Mouse (Mus musculus) liver, embryonic 12.5 days (tissue): ENCODE data around the gene Cep112. TPM values are rescaled to one million over a fixed set of nuclear protein-coding genes. Genes with fewer than 3 reads are reported as not detected.
A peak's percentile ranks its signal among the peaks of the same experiment; 100 is the strongest.

ENCODE experiments used
- ATAC-seq: fragments of 200-750 bp; cut with Nextera tagmentation; 2 replicates; pipeline ENCODE4 v1.8.0; 2017; ENCODE audit warnings: moderate number of reproducible peaks, mild to moderate bottlenecking, moderate library complexity
- H3K27ac ChIP-seq: fragments of 300-500 bp; sonication (generic); 2 replicates; pipeline ENCODE4 v1.5.1; 2016; ENCODE audit warnings: mild to moderate bottlenecking
- H3K27me3 ChIP-seq: fragments of 300-500 bp; sonication (generic); replicated peaks from 2 replicates; pipeline ENCODE4 v1.6.1; 2016; ENCODE audit warnings: mild to moderate bottlenecking, moderate library complexity
- H3K36me3 ChIP-seq: fragments of 300-500 bp; sonication (generic); 2 replicates; pipeline ENCODE4 v1.6.1; 2016; ENCODE audit warnings: mild to moderate bottlenecking, moderate library complexity
- H3K4me1 ChIP-seq: fragments of 300-500 bp; sonication (generic); 2 replicates; pipeline ENCODE4 v1.6.1; 2016
- H3K4me2 ChIP-seq: fragments of 300-500 bp; sonication (generic); 2 replicates; pipeline ENCODE4 v1.6.1; 2016; ENCODE audit warnings: mild to moderate bottlenecking, moderate library complexity
- H3K4me3 ChIP-seq: fragments of 300-500 bp; sonication (generic); 2 replicates; pipeline ENCODE4 v1.5.1; 2016; ENCODE audit warnings: mild to moderate bottlenecking, moderate library complexity
- H3K9ac ChIP-seq: fragments of 300-500 bp; sonication (generic); 2 replicates; pipeline ENCODE4 v1.6.1; 2016; ENCODE audit warnings: mild to moderate bottlenecking, moderate library complexity
- H3K9me3 ChIP-seq: fragments of 300-500 bp; sonication (generic); replicated peaks from 2 replicates; pipeline ENCODE4 v1.6.1; 2016; ENCODE audit warnings: mild to moderate bottlenecking, moderate library complexity
- WGBS: fragments of 180-500 bp; shearing (Covaris S2); methylation state at CpG from one replicate; pipeline ENCODE4 v1.1.7; 2016; ENCODE audit not compliant: insufficient replicate concordance; 5-methylcytosine and 5-hydroxymethylcytosine counted together
- polyA plus RNA-seq: library from polyadenylated mRNA; unstranded; fragments of >200 nt; fragmentation: Nextera tagmentation; extraction: Ambion mirVana; gene quantifications from 2 replicates; pipeline ENCODE4 v1.2.1, GENCODE M21; 2016

The Cep112 gene
- polyA plus RNA-seq, 1 experiment from 2014 or later = 2.8 TPM

- H3K4me2 ChIP-seq = no peak overlapping the region
- WGBS = 11% methylated on average over 1 of the region's 1 CpGs
- no peaks in the 10 kb centered on the region for H3K4me1 ChIP-seq
- no peaks in the 10 kb centered on the region for H3K36me3 ChIP-seq
- no peak overlapping the region for H3K9ac ChIP-seq
- no peak overlapping the region for H3K4me3 ChIP-seq
- ATAC-seq = no peak
- no peak overlapping the region for H3K27ac ChIP-seq
- no peaks in the 10 kb centered on the region for H3K9me3 ChIP-seq
- H3K27me3 ChIP-seq = peaks cover 9% of the 10 kb centered on the region
Measured at GRCm38 (mm10) chr11:108418540-108418939, 6.5 kb upstream of the Cep112 start.

- WGBS = 65% methylated on average over 6 of the region's 6 CpGs
- H3K36me3 ChIP-seq = no peaks in the 10 kb centered on the region
- H3K27ac ChIP-seq = no peak overlapping the region
- ATAC-seq = no peak
- H3K4me1 ChIP-seq = 0 out of 2 replicates have a peak, but pooled peaks cover 3% of the 10 kb centered on the region
- H3K27me3 ChIP-seq = peaks cover 15% of the 10 kb centered on the region
- no peaks in the 10 kb centered on the region for H3K9me3 ChIP-seq
- no peak overlapping the region for H3K4me3 ChIP-seq
- no peak overlapping the region for H3K4me2 ChIP-seq
- no peak overlapping the region for H3K9ac ChIP-seq
Measured at GRCm38 (mm10) chr11:108419242-108419641, 5.8 kb upstream of the Cep112 start.

DNA sequence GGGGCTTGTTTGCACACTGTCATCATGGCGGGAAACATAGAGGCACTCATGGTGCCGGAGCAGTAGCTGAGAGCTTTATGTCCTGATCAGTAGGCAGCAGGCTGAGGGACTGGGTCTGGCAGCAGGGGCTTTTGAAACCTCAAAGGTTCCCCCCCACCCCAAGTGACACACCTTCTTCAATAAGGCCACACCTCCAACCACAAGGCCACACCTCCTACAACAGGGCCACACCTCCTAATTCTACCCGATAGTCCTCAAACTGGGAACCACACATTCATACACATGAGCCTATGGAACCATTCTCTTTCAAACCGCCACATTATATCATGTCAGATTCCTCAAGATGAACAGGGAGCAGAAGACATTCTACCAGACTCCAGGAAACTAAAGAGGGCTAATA, 4.2 kb upstream of the Cep112 start:
- H3K9me3 ChIP-seq = no peaks in the 10 kb centered on the region
- no peaks in the 10 kb centered on the region for H3K36me3 ChIP-seq
- peaks cover 16% of the 10 kb centered on the region; the same call in 1 of the 2 replicates for H3K4me1 ChIP-seq
- 59% methylated on average over 4 of the region's 4 CpGs for WGBS
- H3K27me3 ChIP-seq = peaks cover 27% of the 10 kb centered on the region
- no peak overlapping the region for H3K9ac ChIP-seq
- ATAC-seq = no peak
- H3K4me2 ChIP-seq = no peak overlapping the region
- no peak overlapping the region for H3K27ac ChIP-seq
- no peak overlapping the region for H3K4me3 ChIP-seq

DNA sequence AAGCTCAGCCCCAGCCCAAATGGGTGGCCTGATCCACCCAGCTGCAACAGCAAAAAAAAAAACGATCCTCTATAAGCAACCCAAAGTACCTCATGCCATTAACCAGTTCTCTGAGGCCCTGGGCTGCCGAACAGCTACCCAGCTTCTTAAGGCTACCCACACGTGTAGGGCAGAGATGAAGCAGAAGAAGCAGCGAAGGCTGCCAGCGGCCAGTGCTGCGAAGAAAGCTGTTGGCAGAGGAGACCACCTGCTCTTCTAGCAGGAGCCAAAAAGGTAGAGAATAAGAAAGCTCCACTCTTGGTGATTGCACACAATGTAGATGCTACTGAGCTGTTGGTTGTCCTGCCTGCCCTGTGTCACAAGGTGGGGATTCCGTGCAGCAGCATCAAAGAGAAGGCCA, 1.8 kb upstream of the Cep112 start:
- 67% methylated on average over 7 of the region's 7 CpGs for WGBS
- no peak overlapping the region for H3K4me3 ChIP-seq

DNA sequence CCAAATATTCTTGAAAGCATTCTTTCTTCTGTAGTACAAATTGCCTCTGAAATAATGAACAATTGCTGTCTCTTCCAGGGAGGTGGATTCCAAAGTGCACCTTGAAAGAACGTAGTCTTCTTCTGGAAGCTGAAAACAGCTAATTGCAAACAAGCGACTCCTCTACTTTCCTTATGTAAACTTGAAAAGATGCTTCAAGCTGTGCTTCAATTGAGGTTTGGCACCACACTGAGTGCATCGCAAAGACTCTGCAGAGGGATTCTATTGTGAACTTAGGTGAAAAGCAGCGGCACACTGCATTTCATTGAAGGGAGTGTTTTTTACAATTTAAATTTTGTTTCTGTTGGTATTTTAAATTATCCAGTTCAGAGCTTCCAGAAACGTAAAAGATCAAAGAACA, 881 bp upstream of the Cep112 start:
- 23% methylated on average over 5 of the region's 5 CpGs for WGBS
- Histone ChIP-seq H3K9ac (no peak overlapping the region), H3K27me3 (peaks cover 39% of the 10 kb centered on the region), H3K4me3 (peak overlapping the region; percentile 66; the same call in 1 of the 2 replicates), H3K27ac (no peak overlapping the region), H3K4me2 (peak overlapping the region; percentile 90), H3K4me1 (peaks cover 18% of the 10 kb centered on the region; the same call in 1 of the 2 replicates), H3K36me3 (no peaks in the 10 kb centered on the region), H3K9me3 (no peaks in the 10 kb centered on the region)
- ATAC-seq = no peak

More for the DNA sequence above, 1.8 kb upstream of the Cep112 start:
- Histone ChIP-seq H3K36me3 (no peaks in the 10 kb centered on the region), H3K27me3 (peaks cover 39% of the 10 kb centered on the region), H3K4me2 (no peak overlapping the region), H3K27ac (no peak overlapping the region), H3K9me3 (no peaks in the 10 kb centered on the region), H3K9ac (no peak overlapping the region), H3K4me1 (peaks cover 18% of the 10 kb centered on the region; the same call in 1 of the 2 replicates)
- no peak for ATAC-seq

- 9% methylated on average over 14 of the region's 14 CpGs for WGBS
- ATAC-seq = peak; percentile 9
Measured at GRCm38 (mm10) chr11:108425592-108425921, 565 bp downstream of the Cep112 start.

GRCm38 (mm10) chr11:108426086-108426485, 1.1 kb downstream of the Cep112 start:
- peak overlapping the region; percentile 90 for H3K4me2 ChIP-seq
- WGBS = 77% methylated on average over 3 of the region's 3 CpGs

More at GRCm38 (mm10) chr11:108425592-108425921, 565 bp downstream of the Cep112 start:
- Histone ChIP-seq H3K36me3 (no peaks in the 10 kb centered on the region), H3K9me3 (no peaks in the 10 kb centered on the region), H3K27ac (no peak overlapping the region), H3K9ac (peak overlapping the region; percentile 75), H3K27me3 (peaks cover 43% of the 10 kb centered on the region), H3K4me1 (peaks cover 18% of the 10 kb centered on the region; the same call in 1 of the 2 replicates), H3K4me2 (peak overlapping the region; percentile 90), H3K4me3 (peak overlapping the region; percentile 66)

GRCm38 (mm10) chr11:108427191-108427590, 2.2 kb downstream of the Cep112 start:
- WGBS = 55% methylated on average over 6 of the region's 6 CpGs
- ATAC-seq = no peak

More at GRCm38 (mm10) chr11:108426086-108426485, 1.1 kb downstream of the Cep112 start:
- no peaks in the 10 kb centered on the region for H3K36me3 ChIP-seq
- H3K4me3 ChIP-seq = peak overlapping the region; percentile 66; the same call in 1 of the 2 replicates
- H3K9ac ChIP-seq = no peak overlapping the region
- no peaks in the 10 kb centered on the region for H3K9me3 ChIP-seq
- no peak overlapping the region for H3K27ac ChIP-seq
- no peak for ATAC-seq
- H3K4me1 ChIP-seq = peaks cover 18% of the 10 kb centered on the region; the same call in 1 of the 2 replicates
- H3K27me3 ChIP-seq = peaks cover 43% of the 10 kb centered on the region

DNA sequence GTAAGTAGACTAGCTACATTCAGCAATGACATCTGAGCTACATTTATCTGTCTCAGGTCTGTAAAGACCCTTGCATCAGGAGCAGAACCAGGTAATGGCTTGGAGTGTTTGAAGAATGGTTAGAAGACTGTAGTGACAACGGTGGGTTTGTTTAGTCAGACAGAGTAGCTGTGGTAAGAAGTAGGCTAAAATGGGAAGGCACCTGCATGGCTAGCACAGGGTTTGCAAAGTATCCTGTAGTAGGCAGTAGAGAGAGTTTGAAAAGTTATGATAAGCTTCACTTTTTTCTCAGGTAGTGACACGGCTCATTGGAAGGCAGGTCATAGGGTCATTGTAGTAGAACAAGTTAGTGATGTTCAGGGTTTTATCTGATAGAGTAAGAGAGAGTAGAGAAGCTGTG, 4.1 kb downstream of the Cep112 start:
- Histone ChIP-seq H3K27me3 (peaks cover 30% of the 10 kb centered on the region), H3K27ac (no peak overlapping the region), H3K9me3 (no peaks in the 10 kb centered on the region), H3K4me3 (no peak overlapping the region), H3K36me3 (no peaks in the 10 kb centered on the region), H3K4me2 (no peak overlapping the region), H3K4me1 (peaks cover 17% of the 10 kb centered on the region; the same call in 1 of the 2 replicates), H3K9ac (no peak overlapping the region)
- 68% methylated on average over 2 of the region's 2 CpGs for WGBS
- no peak for ATAC-seq

More at GRCm38 (mm10) chr11:108427191-108427590, 2.2 kb downstream of the Cep112 start:
- no peaks in the 10 kb centered on the region for H3K9me3 ChIP-seq
- H3K27me3 ChIP-seq = peaks cover 43% of the 10 kb centered on the region
- no peaks in the 10 kb centered on the region for H3K36me3 ChIP-seq
- H3K27ac ChIP-seq = no peak overlapping the region
- H3K4me1 ChIP-seq = peaks cover 18% of the 10 kb centered on the region; the same call in 1 of the 2 replicates
- no peak overlapping the region for H3K9ac ChIP-seq
- no peak overlapping the region for H3K4me3 ChIP-seq
- H3K4me2 ChIP-seq = no peak overlapping the region

DNA sequence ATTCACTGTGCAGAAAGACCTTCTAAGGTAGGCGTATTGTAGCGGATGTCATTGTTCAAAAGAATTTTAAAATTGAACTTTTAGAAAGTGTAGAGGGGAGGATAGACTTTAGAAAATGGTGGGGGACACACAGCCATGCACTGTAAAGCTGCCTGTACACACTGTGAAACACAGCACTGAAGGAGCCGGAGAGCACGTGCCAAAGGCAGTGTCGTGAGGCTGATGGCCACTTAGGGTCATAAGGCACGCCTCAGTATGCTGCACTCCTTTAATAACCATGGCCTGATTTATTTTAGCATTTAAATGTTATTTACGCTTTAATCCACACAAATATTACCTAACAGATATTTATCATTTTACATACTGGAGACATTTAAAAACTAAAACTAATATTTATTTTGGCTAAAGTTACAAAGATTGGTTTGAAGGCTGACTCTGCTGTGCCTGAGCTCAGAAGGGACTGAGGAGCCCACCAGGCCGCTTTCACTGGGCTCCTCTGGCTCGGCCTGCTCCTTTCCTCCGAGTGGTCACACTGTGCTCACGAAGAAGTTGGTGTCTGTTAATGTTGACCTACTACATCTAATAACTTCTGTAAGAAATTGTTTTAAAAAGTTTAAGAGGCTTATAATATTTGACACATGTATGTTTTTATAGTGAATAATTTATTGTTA, 19.0 kb downstream of the Cep112 start:
- ATAC-seq = no peak

DNA sequence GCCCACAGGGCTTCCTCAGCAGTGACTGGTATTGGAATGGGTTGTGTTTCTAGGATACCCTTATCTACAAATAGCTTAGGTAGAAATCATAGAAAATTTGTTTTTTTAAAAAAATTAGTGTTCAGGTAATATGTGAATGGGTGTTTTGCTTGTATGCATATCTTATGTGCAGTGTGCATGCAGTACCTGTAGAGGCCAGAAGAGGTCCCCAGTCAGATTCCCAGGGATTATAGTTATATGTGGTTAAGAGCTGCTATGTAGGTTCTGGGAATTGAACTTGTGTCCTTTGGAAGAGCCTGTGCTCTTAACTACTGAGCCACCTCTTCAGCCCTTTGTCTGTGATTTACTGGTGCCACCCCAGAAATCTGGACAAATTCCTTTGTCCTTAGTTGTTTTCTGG, 22.2 kb downstream of the Cep112 start:
- no peak overlapping the region for H3K27ac ChIP-seq
- no peak overlapping the region for H3K4me2 ChIP-seq
- no peaks in the 10 kb centered on the region for H3K27me3 ChIP-seq
- no peaks in the 10 kb centered on the region for H3K9me3 ChIP-seq
- peaks cover 4% of the 10 kb centered on the region; the same call in 1 of the 2 replicates for H3K36me3 ChIP-seq
- H3K9ac ChIP-seq = no peak overlapping the region
- no peaks in the 10 kb centered on the region for H3K4me1 ChIP-seq
- no peak for ATAC-seq
- H3K4me3 ChIP-seq = no peak overlapping the region

More for the DNA sequence above, 19.0 kb downstream of the Cep112 start:
- no peak overlapping the region for H3K9ac ChIP-seq
- no peak overlapping the region for H3K4me3 ChIP-seq
- H3K4me2 ChIP-seq = no peak overlapping the region
- WGBS = 80% methylated on average over 11 of the region's 11 CpGs
- H3K9me3 ChIP-seq = no peaks in the 10 kb centered on the region
- no peaks in the 10 kb centered on the region for H3K27me3 ChIP-seq
- no peak overlapping the region for H3K27ac ChIP-seq
- no peaks in the 10 kb centered on the region for H3K36me3 ChIP-seq
- no peaks in the 10 kb centered on the region for H3K4me1 ChIP-seq

GRCm38 (mm10) chr11:108449811-108450210, 24.8 kb downstream of the Cep112 start:
- WGBS = 26% methylated on average over 3 of the region's 3 CpGs
- H3K9ac ChIP-seq = no peak overlapping the region
- H3K27ac ChIP-seq = no peak overlapping the region
- no peaks in the 10 kb centered on the region for H3K9me3 ChIP-seq
- no peaks in the 10 kb centered on the region for H3K27me3 ChIP-seq
- no peaks in the 10 kb centered on the region for H3K4me1 ChIP-seq
- peaks cover 4% of the 10 kb centered on the region; the same call in 1 of the 2 replicates for H3K36me3 ChIP-seq
- no peak for ATAC-seq
- H3K4me3 ChIP-seq = no peak overlapping the region
- no peak overlapping the region for H3K4me2 ChIP-seq
